Mouse (Mus musculus) MEL (cell line): Measurements from ENCODE around the gene Eif2ak3.

ENCODE experiments used
- BHLHE40 ChIP-seq: IDR thresholded peaks from 2 replicates; pipeline ENCODE4 v1.6.1; 2012; ENCODE audit warnings: low read depth, mild to moderate bottlenecking, inconsistent platforms, low read length, improper control_type of control experiment, borderline replicate concordance
- CHD2 ChIP-seq: IDR thresholded peaks from 2 replicates; pipeline ENCODE4 v1.6.1; 2011; ENCODE audit warnings: low read length, improper control_type of control experiment
- CTCF ChIP-seq, 3 experiments: IDR thresholded peaks in 2 of 3; conservative IDR thresholded peaks in 1 of 3; 2 replicates each; pipeline ENCODE4 v1.5.1; 2011 to 2012; ENCODE audit warnings: low read length in 3 of 3, low read depth in 2 of 3, mild to moderate bottlenecking in 2 of 3, improper control_type of control experiment in 1 of 3, inconsistent platforms in 1 of 3, mixed read lengths in 1 of 3, moderate library complexity in 1 of 3; ENCODE audit not compliant: control insufficient read depth in 1 of 3, insufficient read depth in 1 of 3, poor library complexity in 1 of 3, severe bottlenecking in 1 of 3
- EP300 ChIP-seq, 2 experiments: IDR thresholded peaks; 2 replicates each; pipeline ENCODE4 v1.6.1; 2011; ENCODE audit warnings: improper control_type of control experiment in 2 of 2, low read length in 2 of 2, low read depth in 1 of 2, mild to moderate bottlenecking in 1 of 2
- ETS1 ChIP-seq: IDR thresholded peaks from 2 replicates; pipeline ENCODE4 v1.6.1; 2012; ENCODE audit warnings: low read depth, mild to moderate bottlenecking, inconsistent platforms, low read length, improper control_type of control experiment, moderate library complexity
- MAFK ChIP-seq: IDR thresholded peaks from 2 replicates; pipeline ENCODE4 v1.6.1; 2011; ENCODE audit warnings: low read depth, mild to moderate bottlenecking, low read length, improper control_type of control experiment, borderline replicate concordance
- POLR2A ChIP-seq, 2 experiments: IDR thresholded peaks; 2 replicates each; pipeline ENCODE4 v1.6.1; 2011 to 2012; ENCODE audit warnings: low read length in 2 of 2, mild to moderate bottlenecking in 2 of 2, control low read depth in 1 of 2, improper control_type of control experiment in 1 of 2, low read depth in 1 of 2, moderate library complexity in 1 of 2; ENCODE audit not compliant: control insufficient read depth in 1 of 2, insufficient read depth in 1 of 2, poor library complexity in 1 of 2
- POLR2AphosphoS2 ChIP-seq: IDR thresholded peaks from 2 replicates; pipeline ENCODE4 v1.6.1; 2011; ENCODE audit warnings: low read length, improper control_type of control experiment
- RCOR1 ChIP-seq: IDR thresholded peaks from 2 replicates; pipeline ENCODE4 v1.6.1; 2012; ENCODE audit warnings: low read depth, mild to moderate bottlenecking, inconsistent platforms, low read length, improper control_type of control experiment
- UBTF ChIP-seq: IDR thresholded peaks from 2 replicates; pipeline ENCODE4 v1.6.1; 2012; ENCODE audit warnings: low read depth, mild to moderate bottlenecking, inconsistent platforms, low read length, improper control_type of control experiment, moderate library complexity, borderline replicate concordance; ENCODE audit not compliant: insufficient read depth
- USF1 ChIP-seq: IDR thresholded peaks from 2 replicates; pipeline ENCODE4 v1.6.1; 2014; ENCODE audit warnings: low read depth, mild to moderate bottlenecking, inconsistent platforms, low read length, improper control_type of control experiment, moderate library complexity
- ZC3H11A ChIP-seq: IDR thresholded peaks from 2 replicates; pipeline ENCODE4 v1.6.1; 2012; ENCODE audit warnings: low read depth, mild to moderate bottlenecking, inconsistent platforms, low read length, improper control_type of control experiment
- ZNF384 ChIP-seq: IDR thresholded peaks from 2 replicates; pipeline ENCODE4 v1.6.1; 2012; ENCODE audit warnings: low read depth, mild to moderate bottlenecking, inconsistent platforms, low read length, improper control_type of control experiment

- TF ChIP-seq ETS1 = no peak
- no peak for TF ChIP-seq RCOR1
- no peak for TF ChIP-seq UBTF
- TF ChIP-seq USF1 = no peak
- no peak for TF ChIP-seq CHD2
- no peak for TF ChIP-seq ZC3H11A
- TF ChIP-seq BHLHE40 = no peak
- TF ChIP-seq CTCF (IDR thresholded peaks at IDR 0.05 in 2 of 3, conservative IDR thresholded peaks at IDR 0.05 in 1 of 3; ENCODE audit: control insufficient read depth in 1 of 3, insufficient read depth in 1 of 3, low read depth in 2 of 3, low read length in 3 of 3, poor library complexity in 1 of 3, severe bottlenecking in 1 of 3) = no peak
- no peak for TF ChIP-seq POLR2AphosphoS2
- TF ChIP-seq EP300 (IDR thresholded peaks at IDR 0.05; ENCODE audit: low read depth in 1 of 2, low read length in 2 of 2) = no peak
- peak; percentile 54; the same call in 1 of the 2 replicates for TF ChIP-seq ZNF384
- TF ChIP-seq POLR2A (IDR thresholded peaks at IDR 0.05; ENCODE audit: control insufficient read depth in 1 of 2, insufficient read depth in 1 of 2, low read depth in 1 of 2, low read length in 2 of 2, poor library complexity in 1 of 2) = no peak
- TF ChIP-seq MAFK = no peak
Measured at GRCm38 (mm10) chr6:70847386-70847785, 3.1 kb downstream of the Eif2ak3 start.
